Mouse (Mus musculus): ENCODE measurements around the gene Gm42517. TPM values are rescaled to one million over a fixed set of nuclear protein-coding genes. Genes with fewer than 3 reads are reported as not detected.

The Gm42517 gene
- polyA plus RNA-seq, 1 experiment from 2014 or later: 0.05 TPM

DNA sequence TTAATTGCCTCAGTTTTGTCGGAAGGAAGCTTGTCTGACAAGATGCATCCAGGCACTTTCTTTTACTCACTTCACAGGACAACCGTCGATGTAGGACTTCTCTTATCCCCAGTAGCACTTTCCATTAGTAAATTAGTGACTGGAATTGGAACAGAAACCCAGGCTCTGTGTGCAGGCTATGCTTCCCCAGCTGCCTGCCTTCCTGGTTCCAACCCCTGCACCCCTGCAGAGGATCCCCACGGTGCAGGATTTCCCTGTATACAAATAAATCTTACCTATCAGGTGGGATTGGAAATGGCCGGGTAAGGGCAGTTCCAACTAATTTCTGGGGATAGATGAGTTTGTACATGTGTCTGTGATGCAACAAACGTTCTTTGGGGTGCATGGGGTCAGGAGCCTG is 2.2 kb upstream of the Gm42517 start:
- DNase-seq (no peak), ATAC-seq (ENCODE audit: low read depth) (no peak)
- Histone ChIP-seq H3K9me3 (replicated peaks) (no peaks in the 10 kb centered on the region), H3K27me3 (peaks cover 92% of the 10 kb centered on the region), H3K36me3 (no peaks in the 10 kb centered on the region), H3K4me2 (no peak overlapping the region), H3K9ac (no peak overlapping the region), H3K27ac (no peak overlapping the region), H3K4me1 (replicated peaks) (peaks cover 25% of the 10 kb centered on the region), H3K4me3 (replicated peaks) (no peak overlapping the region)
- WGBS (ENCODE audit: insufficient replicate concordance): 4% methylated on average over 6 of the region's 6 CpGs

DNA sequence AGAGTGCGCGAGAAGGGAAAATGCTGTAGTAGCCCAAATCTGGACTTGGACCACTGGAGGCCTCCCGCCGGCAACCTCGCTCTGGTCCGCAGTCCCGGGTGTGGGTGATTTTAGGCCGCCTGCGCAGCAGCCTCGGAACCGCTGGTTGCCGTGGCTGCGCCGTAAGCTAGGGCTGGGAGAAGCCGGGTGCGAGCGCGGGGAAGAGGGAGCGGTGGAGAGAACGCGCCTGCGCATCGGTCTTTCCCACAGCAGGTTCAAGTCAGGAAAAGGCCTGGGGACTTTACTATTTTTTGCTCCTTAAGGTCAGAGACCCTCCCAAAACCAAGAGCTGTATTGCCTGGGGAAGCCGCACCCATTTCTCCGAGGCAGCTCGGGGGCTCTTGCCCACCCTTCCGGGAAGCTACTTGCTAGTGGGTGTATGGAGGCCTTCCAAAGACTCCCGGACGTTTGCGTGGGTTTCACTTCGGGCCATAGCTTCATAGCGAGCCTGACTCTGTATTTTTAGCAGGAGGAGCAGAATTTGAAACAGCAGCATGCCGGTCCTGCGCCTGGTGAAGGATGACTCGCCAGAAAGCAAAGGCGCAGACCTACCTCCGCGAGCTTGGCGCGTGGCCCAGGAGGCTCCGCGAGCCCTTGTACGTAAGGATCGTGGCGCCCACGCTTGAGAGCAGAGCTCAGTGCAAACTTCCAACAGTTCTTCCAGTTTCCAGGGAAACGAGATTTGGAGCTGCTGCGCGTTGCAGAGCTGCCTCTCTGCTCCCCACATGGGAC is 1.3 kb upstream of the Gm42517 start:
- Histone ChIP-seq H3K9ac (no peak overlapping the region), H3K27me3 (peaks cover 96% of the 10 kb centered on the region), H3K4me1 (replicated peaks) (peaks cover 25% of the 10 kb centered on the region), H3K4me2 (peak overlapping the region; percentile 71), H3K36me3 (no peaks in the 10 kb centered on the region), H3K9me3 (replicated peaks) (no peaks in the 10 kb centered on the region), H3K4me3 (replicated peaks) (peak overlapping the region; percentile 47), H3K27ac (no peak overlapping the region)
- no peak for ATAC-seq (ENCODE audit: low read depth)
- under 1% methylated on average over 49 of the region's 49 CpGs for WGBS (ENCODE audit: insufficient replicate concordance)
- DNase-seq: no peak

- H3K27me3 ChIP-seq: peaks cover 98% of the 10 kb centered on the region
- ATAC-seq (ENCODE audit: low read depth): no peak
- H3K9me3 ChIP-seq (replicated peaks): no peaks in the 10 kb centered on the region
- H3K9ac ChIP-seq: no peak overlapping the region
- no peaks in the 10 kb centered on the region for H3K36me3 ChIP-seq
- H3K4me3 ChIP-seq (replicated peaks): peak overlapping the region; percentile 56
- peak overlapping the region; percentile 71 for H3K4me2 ChIP-seq
- WGBS (ENCODE audit: insufficient replicate concordance): 7% methylated on average over 6 of the region's 6 CpGs
- H3K27ac ChIP-seq: no peak overlapping the region
- DNase-seq: no peak
- H3K4me1 ChIP-seq (replicated peaks): peaks cover 25% of the 10 kb centered on the region
Measured at GRCm38 (mm10) chr5:108368446-108368845, 724 bp upstream of the Gm42517 start.

DNA sequence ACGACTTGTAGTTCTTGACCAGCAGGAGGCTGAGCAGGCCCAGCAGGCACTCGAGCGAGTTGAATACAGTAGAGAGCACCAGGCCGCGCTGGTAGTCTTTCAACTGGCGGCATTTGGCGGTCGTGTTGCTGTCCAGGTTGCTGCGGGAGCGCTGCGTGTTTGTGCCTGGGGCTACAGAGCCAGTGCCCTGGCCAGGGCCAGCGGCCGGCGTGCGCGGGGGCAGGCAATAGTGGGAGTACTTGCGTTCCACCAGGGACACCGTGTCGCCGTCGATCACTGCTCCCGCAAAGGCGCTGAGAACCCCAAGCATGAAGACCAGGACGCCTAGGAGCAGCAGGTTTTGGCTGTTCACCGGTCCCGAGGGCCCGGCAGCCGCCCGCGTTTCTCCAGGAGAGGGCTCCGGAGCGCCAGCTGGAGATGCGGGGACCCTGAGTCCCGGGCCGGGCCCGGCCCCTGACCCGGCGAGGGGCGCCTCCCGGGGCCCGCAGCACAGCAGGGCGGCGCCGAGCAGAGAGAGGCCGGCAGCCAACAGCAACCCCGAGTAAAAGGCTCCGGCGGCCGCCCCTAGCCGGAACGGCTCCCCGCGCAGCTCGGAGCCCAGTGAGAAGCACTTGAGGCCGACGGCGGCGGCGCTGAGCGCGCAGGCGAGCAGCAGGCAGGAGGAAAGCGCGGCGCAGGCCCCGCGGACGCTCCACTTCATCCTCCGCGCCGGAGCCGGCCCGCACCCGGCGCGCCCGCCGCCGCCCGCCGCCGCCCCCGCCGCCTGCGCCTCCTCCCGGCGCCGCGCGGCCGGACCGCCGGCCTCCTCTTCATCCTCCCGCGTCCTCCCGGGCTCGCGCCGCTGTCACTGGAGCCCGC is 509 bp downstream of the Gm42517 start:
- no peak overlapping the region for H3K27ac ChIP-seq
- DNase-seq (no peak), ATAC-seq (ENCODE audit: low read depth) (no peak)
- no peak overlapping the region for H3K9ac ChIP-seq
- no peaks in the 10 kb centered on the region for H3K36me3 ChIP-seq
- WGBS (ENCODE audit: insufficient replicate concordance): under 1% methylated on average over 67 of the region's 100 CpGs
- peak overlapping the region; percentile 71 for H3K4me2 ChIP-seq
- H3K4me3 ChIP-seq (replicated peaks): peak overlapping the region; percentile 56
- peaks cover 25% of the 10 kb centered on the region for H3K4me1 ChIP-seq (replicated peaks)
- H3K27me3 ChIP-seq: peaks cover 97% of the 10 kb centered on the region
- no peaks in the 10 kb centered on the region for H3K9me3 ChIP-seq (replicated peaks)

DNA sequence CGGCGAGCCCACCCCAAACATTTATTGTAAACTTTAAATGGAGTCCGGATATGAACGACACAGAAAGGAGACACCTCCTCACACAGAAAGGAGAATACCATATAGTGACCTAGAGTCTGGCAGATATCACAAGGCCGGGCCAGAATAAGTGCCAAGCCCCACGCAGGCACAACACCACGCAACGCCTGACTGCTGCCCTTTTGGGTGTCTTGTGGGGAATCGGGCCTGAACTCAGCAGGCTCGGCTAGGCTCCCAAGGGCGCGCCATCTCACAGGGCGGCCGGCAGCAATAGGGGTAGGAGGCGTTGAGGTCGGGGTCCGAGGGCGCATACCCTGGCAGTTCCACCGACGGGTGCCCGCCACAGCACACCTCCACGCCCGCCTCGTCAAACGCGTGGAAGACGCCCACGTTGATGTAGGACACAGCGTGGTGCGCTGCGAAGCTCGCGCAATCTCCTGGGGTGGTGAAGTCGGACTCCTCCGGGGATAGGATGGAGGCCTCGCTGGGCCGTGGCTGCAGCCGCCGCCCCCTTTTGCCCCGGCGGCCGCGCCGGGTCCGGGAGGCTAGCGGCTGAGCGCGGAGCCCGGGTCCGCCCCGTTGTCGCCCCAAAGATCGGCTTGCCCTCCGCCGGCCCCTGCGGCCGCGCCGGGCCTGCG is 1.3 kb downstream of the Gm42517 start:
- Histone ChIP-seq H3K9me3 (replicated peaks) (no peaks in the 10 kb centered on the region), H3K4me3 (replicated peaks) (peak overlapping the region; percentile 56), H3K36me3 (no peaks in the 10 kb centered on the region), H3K4me2 (peak overlapping the region; percentile 71), H3K27me3 (peaks cover 92% of the 10 kb centered on the region), H3K27ac (no peak overlapping the region), H3K4me1 (replicated peaks) (peaks cover 25% of the 10 kb centered on the region), H3K9ac (no peak overlapping the region)
- WGBS (ENCODE audit: insufficient replicate concordance): 5% methylated on average over 60 of the region's 60 CpGs
- DNase-seq (no peak), ATAC-seq (ENCODE audit: low read depth) (no peak)

DNA sequence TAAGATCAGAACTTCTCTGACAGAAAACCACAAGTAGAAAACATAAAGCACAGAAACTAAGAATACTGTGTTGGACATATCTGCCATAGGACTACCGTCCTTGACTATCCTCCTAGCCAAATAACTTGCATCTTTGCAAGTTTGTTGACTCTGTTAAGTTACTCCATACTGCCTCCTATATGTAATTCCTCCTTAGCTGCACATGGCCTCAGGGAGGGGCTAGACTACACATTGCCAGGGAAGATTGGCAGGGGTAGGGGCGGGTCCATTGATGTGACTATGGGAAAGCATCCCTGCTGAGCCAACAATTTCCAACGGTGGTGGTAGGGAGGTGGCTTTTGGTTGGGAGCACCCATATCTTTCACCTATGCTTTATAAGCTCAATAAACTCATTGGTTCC is 5.4 kb downstream of the Gm42517 start:
- DNase-seq: no peak
- Histone ChIP-seq H3K36me3 (no peaks in the 10 kb centered on the region), H3K27me3 (peaks cover 52% of the 10 kb centered on the region)

GRCm38 (mm10) chr5:108360211-108360610 is 7.5 kb downstream of the Gm42517 start:
- Histone ChIP-seq H3K27ac (no peak overlapping the region), H3K36me3 (no peaks in the 10 kb centered on the region), H3K9ac (no peak overlapping the region), H3K4me1 (replicated peaks) (no peaks in the 10 kb centered on the region), H3K27me3 (peaks cover 31% of the 10 kb centered on the region), H3K9me3 (replicated peaks) (no peaks in the 10 kb centered on the region), H3K4me3 (replicated peaks) (no peak overlapping the region), H3K4me2 (no peak overlapping the region)
- no peak for DNase-seq
- no peak for ATAC-seq (ENCODE audit: low read depth)
- WGBS (ENCODE audit: insufficient replicate concordance): 69% methylated on average over 4 of the region's 4 CpGs

More for the DNA sequence above, 5.4 kb downstream of the Gm42517 start:
- no peak for ATAC-seq (ENCODE audit: low read depth)
- Histone ChIP-seq H3K9ac (no peak overlapping the region), H3K27ac (no peak overlapping the region), H3K4me3 (replicated peaks) (no peak overlapping the region), H3K4me1 (replicated peaks) (peaks cover 8% of the 10 kb centered on the region), H3K9me3 (replicated peaks) (no peaks in the 10 kb centered on the region), H3K4me2 (no peak overlapping the region)
- 21% methylated on average over 3 of the region's 3 CpGs for WGBS (ENCODE audit: insufficient replicate concordance)

GRCm38 (mm10) chr5:108359491-108359890 is 8.2 kb downstream of the Gm42517 start:
- Histone ChIP-seq H3K36me3 (no peaks in the 10 kb centered on the region), H3K4me3 (replicated peaks) (no peak overlapping the region), H3K27me3 (peaks cover 24% of the 10 kb centered on the region), H3K27ac (no peak overlapping the region), H3K4me1 (replicated peaks) (no peaks in the 10 kb centered on the region; the same call in 1 of the 2 replicates), H3K9ac (no peak overlapping the region), H3K9me3 (replicated peaks) (no peaks in the 10 kb centered on the region), H3K4me2 (no peak overlapping the region)
- WGBS (ENCODE audit: insufficient replicate concordance): 76% methylated on average over 9 of the region's 9 CpGs
- DNase-seq: no peak
- no peak for ATAC-seq (ENCODE audit: low read depth)

DNA sequence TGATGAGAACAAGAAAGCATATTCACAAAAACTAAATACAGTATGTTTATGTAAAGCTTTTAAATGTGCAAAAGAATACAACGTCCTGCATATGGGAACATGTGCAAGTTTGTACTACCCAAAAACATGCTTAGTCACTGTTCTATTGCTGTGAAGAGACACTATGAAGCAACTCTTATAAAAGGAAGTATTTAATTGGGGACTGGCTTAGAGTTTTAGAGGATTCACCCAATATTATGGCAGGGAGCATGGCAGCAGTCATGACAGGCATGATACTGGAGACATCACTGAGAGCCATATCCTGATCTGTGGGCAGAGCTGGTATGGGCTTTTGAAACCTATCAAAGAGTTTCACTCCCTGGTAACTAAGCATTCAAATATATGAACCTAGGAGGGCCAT is 9.9 kb downstream of the Gm42517 start:
- Histone ChIP-seq H3K9ac (no peak overlapping the region), H3K27me3 (peaks cover 8% of the 10 kb centered on the region), H3K4me2 (no peak overlapping the region), H3K36me3 (no peaks in the 10 kb centered on the region), H3K4me1 (replicated peaks) (peaks cover 5% of the 10 kb centered on the region), H3K4me3 (replicated peaks) (no peak overlapping the region), H3K27ac (no peak overlapping the region), H3K9me3 (replicated peaks) (no peaks in the 10 kb centered on the region)
- ATAC-seq (ENCODE audit: low read depth): no peak
- DNase-seq: no peak
- WGBS (ENCODE audit: insufficient replicate concordance): 67% methylated on average over 1 of the region's 1 CpGs

GRCm38 (mm10) chr5:108354056-108354455 is 13.7 kb downstream of the Gm42517 start:
- 46% methylated on average over 2 of the region's 2 CpGs for WGBS (ENCODE audit: insufficient replicate concordance)
- ATAC-seq (ENCODE audit: low read depth) (peak; percentile 58), DNase-seq (no peak)

GRCm38 (mm10) chr5:108349511-108350148 is 18.1 kb downstream of the Gm42517 start:
- 79% methylated on average over 9 of the region's 9 CpGs for WGBS (ENCODE audit: insufficient replicate concordance)

More at GRCm38 (mm10) chr5:108354056-108354455, 13.7 kb downstream of the Gm42517 start:
- Histone ChIP-seq H3K27ac (no peak overlapping the region), H3K27me3 (no peaks in the 10 kb centered on the region), H3K9me3 (replicated peaks) (no peaks in the 10 kb centered on the region), H3K4me1 (replicated peaks) (peaks cover 5% of the 10 kb centered on the region), H3K4me3 (replicated peaks) (no peak overlapping the region), H3K9ac (no peak overlapping the region), H3K36me3 (peaks cover 16% of the 10 kb centered on the region), H3K4me2 (no peak overlapping the region)

More at GRCm38 (mm10) chr5:108349511-108350148, 18.1 kb downstream of the Gm42517 start:
- Histone ChIP-seq H3K27ac (no peak overlapping the region), H3K4me3 (replicated peaks) (no peak overlapping the region), H3K4me1 (replicated peaks) (peaks cover 11% of the 10 kb centered on the region), H3K27me3 (no peaks in the 10 kb centered on the region), H3K4me2 (no peak overlapping the region), H3K36me3 (peaks cover 31% of the 10 kb centered on the region), H3K9ac (no peak overlapping the region), H3K9me3 (replicated peaks) (no peaks in the 10 kb centered on the region)
- ATAC-seq (ENCODE audit: low read depth) (no peak), DNase-seq (no peak)
